Mouse (Mus musculus): Measurements from ENCODE around the gene Mrpl10.

Mrpl10 gene

GRCm38 (mm10) chr11:97041022-97041899 lies at the start of gene Mrpl10, which contains the start of gene Lrrc46:
Gene Mrpl10 (plus strand): TSS chr11:97041560.
Gene Lrrc46 (minus strand): TSS chr11:97041407.
- DNase-seq (ENCODE audit: extremely low spot score), result peak; percentile 94

DNA sequence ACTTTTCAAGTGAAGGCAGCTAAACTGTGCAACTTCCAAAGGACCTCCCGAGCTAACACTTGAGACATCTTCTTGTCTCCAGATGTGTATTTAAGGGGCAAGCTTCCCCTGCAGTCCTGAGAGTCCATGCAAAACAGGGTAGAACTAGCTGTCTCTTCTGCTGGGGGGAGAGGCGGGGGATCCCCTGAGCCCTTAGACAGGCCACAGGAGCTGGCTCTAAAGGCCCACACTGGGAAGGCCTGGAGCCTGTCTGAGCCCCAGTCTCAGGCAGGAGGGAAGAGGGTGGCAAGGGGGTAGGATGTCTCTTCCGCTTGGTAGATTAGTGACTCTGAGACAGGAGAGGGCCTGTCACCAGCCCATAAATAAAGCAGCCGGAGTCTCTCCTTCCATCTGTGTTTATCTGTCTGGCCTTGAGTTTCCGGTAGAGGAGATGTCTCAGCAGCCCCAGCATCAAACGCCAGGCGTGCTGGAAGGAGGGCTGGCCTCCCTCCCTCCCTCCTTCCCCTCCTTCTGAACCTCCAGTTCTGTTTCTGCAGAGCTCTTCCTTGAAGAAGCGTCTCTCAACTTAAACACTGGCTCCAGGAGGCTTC lies 48.5 kb upstream of the Mrpl10 start:
- DNase-seq (ENCODE audit: extremely low spot score), result peak; percentile 58

- no peak for DNase-seq (ENCODE audit: extremely low spot score)
Measured at GRCm38 (mm10) chr11:96995031-96995430, 46.3 kb upstream of the Mrpl10 start.

- no peak for DNase-seq (ENCODE audit: extremely low spot score)
Measured at GRCm38 (mm10) chr11:96995836-96996772, 45.3 kb upstream of the Mrpl10 start.

DNA sequence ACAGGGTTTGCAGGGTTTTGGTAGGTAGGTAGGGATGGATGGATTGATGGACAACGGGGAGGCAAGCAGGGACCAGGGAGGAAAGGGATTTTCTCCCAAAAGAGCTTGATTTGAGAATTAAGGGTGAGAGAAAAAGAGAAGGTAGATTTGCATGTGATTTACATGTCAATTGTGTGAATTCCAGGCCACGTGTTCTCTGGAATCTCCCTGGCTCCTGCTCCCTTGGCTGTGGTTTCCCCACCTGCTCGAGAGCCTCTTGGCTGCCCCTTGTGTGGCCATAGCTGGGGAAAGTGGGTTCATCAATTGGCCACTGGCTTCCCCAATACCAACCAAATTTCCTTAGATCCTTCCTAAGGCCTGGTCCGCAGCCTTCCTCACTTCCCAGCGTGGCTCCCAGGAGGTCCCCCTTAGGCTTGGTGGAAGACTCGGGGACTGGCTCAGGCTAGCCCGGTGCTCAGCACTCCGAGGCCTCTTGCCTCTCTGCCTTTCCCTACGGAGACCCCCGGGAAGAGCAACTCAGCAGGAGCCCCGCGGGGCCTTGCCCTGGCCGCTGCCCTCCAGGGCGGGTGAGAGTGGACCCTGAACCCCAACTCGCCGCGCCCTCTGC lies 44.5 kb upstream of the Mrpl10 start:
- DNase-seq (ENCODE audit: extremely low spot score), result no peak

GRCm38 (mm10) chr11:96997380-96997956 lies 43.9 kb upstream of the Mrpl10 start:
- peak; percentile 66 for DNase-seq (ENCODE audit: extremely low spot score)

DNA sequence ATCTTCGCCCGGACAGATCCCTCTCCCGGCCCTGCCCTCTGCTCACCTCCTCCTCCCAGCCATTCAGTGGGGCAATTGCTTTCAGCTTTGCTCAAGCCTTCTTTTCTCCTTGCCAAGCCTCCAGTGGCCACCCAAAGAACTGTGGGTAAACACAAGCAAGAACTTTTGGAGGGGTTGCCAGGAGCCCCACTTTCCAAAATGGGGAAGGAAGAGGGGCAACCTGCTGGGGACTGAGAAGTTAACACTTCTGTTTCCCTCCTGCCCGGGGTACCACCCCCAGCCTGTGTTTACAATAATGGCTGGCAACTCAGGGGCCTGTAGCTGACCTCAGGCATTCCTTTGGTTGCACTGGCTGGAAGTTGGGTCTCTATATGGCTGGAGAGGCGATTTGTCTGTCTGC lies 38.2 kb upstream of the Mrpl10 start:
- no peak for DNase-seq (ENCODE audit: extremely low spot score)

- no peak for DNase-seq (ENCODE audit: extremely low spot score)
Measured at GRCm38 (mm10) chr11:97007093-97007794, 34.1 kb upstream of the Mrpl10 start.

DNA sequence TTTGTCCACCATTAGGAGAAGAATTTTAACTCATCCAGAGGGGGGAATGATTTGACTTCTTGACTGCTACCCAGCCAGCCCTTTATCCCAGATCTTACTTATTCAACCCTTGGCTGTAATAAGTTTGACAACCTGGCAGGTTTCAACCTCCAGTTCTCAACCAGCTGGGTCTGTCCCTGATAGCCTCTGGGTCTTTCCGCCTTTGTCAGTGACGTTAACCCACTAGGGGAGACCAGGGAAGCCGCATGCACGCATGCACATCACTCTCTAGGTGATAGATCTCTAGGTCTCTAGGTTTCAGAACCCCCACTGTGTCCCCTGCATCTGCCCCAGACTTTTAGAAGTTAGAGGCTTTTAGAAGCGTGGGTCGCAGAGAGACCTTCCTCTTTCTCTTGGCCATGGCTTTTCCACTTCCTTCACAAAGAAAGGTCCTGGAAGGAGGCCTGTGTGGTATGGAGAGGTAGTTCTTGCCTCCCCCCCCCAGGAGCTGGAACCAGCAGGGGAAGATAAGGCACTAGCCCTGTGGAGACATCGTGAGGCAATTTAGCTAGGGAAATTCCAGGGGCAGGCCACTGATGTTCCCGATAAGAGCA lies 32.1 kb upstream of the Mrpl10 start:
- no peak for DNase-seq (ENCODE audit: extremely low spot score)

DNA sequence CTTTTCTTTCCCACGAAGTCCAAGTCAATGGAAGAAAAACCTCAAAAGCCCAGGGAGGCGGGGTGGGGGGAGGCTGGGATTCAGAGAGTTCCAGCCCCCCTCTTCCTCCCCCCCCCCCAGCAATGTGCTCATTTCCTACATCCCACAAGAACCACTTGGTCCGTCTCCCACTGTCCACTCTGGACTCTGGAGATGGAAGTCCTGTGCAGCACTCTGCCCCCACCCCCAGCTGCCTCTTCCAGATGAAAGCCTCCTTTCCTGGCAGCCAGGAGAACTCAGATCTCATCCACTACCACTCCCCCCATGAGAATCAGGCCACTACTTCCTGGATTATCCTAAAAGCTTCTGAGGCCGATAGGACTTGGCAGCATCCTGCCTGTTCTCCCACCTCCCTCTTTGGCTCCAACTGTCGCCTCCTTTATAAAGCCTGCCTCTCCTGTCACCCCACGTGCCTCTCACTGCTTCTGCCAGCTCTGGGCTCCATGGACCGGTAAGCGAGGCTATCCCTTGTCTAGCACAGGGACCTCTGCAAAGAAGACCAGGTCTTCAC lies 28.2 kb upstream of the Mrpl10 start, which contains the start of gene Sp6:
TSS of gene Sp6 (plus strand) at position 274 of the 550 bp plus-strand sequence.
- DNase-seq (ENCODE audit: extremely low spot score), result no peak

GRCm38 (mm10) chr11:97017696-97018582 lies 23.4 kb upstream of the Mrpl10 start:
- peak; percentile 59 for DNase-seq (ENCODE audit: extremely low spot score)

DNA sequence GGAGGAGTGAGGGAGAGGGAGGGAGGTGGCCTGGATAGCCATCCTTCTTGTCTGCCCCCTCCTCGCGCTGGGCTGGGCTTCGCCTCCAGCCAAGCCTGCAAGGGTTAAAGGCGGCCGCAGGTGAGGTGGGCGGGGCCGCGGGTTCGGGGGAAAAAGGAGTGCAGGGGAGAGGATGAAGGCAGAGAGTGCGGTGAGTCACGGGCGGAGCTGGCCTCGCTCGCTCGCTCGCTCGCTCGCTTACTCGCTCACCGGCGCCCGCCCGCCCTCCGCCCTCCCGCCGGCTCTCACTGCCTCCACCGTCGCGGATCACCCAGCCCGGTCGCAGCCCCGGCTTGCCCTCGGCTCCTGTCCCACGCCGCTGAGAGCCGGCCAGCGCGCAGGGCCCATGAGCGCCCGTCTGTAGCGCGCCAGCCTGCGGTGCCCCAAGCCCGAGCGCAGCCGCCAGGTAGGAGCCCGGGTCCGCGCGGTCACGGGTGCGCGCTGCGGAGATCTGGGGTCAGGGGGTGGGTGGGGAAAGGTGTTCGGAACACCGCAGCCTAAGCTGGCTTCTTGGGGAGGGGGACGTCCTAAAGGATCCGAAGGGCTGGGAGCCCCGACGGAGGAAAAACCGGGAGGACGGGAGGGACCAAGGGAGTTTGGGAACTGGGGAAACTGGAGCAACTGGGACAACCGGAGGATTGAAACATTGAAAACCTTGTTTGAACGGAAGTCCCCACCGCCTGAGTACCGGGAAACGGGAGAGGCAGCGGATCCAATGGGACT lies 22.6 kb upstream of the Mrpl10 start:
- DNase-seq (ENCODE audit: extremely low spot score), result no peak

DNA sequence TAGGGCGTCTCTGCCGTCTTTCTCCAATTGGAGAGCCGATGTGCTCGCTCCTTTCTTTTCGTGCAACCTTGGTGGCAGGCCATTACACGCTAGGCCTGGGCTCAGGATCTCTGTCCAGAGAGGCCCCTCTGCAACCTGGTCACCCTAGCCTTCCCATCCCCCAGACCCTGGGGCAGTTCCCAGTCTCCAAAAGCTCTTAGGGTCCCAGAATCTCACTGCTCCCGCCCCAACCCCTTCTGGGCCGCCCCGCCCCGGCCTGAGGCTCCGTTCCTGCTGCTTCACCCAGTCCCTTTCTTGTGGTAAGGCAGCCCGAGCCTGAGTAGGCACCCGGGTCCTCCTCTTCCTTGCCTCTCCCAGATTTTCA lies 22.0 kb upstream of the Mrpl10 start:
- peak; percentile 39 for DNase-seq (ENCODE audit: extremely low spot score)

DNA sequence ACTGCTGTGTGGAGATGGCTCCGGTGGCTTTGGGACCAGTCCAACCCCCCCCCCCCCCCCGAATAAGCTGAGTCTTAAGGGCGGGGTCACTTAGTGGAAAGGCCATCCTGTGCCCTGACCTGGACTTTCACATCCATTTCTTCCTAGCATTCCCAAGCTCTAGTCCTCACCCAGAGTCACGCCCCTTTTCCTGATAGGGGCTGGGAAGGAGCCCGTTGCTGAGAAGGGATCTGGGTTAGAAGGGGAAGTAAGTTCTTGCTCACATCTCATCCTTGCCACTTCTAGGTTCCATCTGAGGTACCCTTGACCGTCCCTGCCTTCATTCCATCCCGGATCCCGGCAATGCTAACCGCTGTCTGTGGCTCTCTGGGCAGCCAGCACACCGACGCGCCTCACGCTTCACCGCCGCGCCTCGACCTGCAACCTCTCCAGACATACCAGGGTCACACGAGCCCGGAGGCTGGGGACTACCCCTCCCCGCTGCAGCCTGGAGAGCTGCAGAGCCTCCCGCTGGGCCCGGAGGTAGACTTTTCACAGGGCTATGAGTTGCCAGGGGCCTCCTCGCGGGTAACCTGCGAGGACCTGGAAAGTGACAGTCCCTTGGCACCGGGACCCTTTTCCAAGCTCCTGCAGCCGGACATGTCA lies 20.1 kb upstream of the Mrpl10 start:
- DNase-seq (ENCODE audit: extremely low spot score), result peak; percentile 47

DNA sequence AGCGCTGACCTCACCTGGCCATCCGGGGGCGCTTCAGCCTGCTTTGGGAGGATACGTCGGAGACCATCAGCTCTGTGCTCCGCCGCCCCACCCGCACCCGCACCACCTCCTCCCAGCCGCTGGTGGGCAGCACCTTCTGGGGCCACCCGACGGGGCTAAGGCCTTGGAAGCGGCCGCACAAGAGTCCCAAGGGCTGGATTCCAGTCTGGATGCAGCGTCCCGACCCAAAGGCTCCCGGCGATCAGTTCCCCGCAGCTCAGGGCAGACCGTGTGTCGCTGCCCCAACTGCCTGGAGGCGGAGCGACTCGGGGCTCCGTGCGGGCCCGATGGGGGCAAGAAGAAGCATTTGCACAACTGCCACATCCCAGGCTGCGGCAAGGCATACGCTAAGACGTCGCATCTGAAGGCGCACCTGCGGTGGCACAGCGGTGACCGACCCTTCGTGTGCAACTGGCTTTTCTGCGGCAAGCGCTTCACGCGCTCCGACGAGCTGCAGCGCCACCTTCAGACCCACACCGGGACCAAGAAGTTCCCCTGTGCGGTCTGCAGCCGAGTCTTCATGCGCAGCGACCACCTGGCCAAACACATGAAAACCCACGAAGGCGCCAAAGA lies 19.4 kb upstream of the Mrpl10 start:
- DNase-seq (ENCODE audit: extremely low spot score), result peak; percentile 83

DNA sequence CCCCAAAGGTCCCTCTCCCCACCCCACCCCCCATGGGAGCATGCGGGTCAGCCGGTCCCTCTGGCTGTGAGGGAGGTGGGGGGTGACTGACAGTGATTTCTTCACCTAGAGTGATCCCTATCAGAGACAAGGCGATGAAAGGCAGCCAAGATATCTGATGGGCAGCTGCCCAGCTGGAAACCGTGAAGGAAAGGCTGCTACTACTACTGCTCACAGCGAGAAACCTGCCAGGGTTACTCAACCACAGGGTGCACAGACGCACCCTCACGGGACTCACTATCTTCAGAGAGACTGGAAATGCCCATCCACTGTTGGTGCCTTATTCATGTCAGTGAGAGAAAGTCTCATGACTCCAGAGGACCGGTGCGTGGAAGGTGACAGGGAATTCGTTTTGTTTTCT lies 16.4 kb upstream of the Mrpl10 start:
- DNase-seq (ENCODE audit: extremely low spot score), result no peak

GRCm38 (mm10) chr11:97025721-97026344 lies 15.5 kb upstream of the Mrpl10 start:
- peak; percentile 90 for DNase-seq (ENCODE audit: extremely low spot score)
